Mouse (Mus musculus) lung, embryonic 15.5 days (tissue): ENCODE measurements at regions not wholly inside any gene's neighbourhood (a gene's known extent, or its start where the extent isn't known, plus 50 kb on each side); places are given as distances from the start of the nearest gene placed in this dataset.

Experiments used
- ATAC-seq: fragments of 200-750 bp; cut with Nextera tagmentation; 2 replicates; pipeline ENCODE4 v1.8.0; 2017; ENCODE audit warnings: moderate number of reproducible peaks, borderline replicate concordance; ENCODE audit not compliant: low FRiP score, low TSS enrichment; ENCODE audit errors: extremely low read depth
- H3K27ac ChIP-seq: fragments of 300-500 bp; sonication (generic); 2 replicates; pipeline ENCODE4 v1.5.1; 2015; ENCODE audit warnings: moderate library complexity, mild to moderate bottlenecking, inconsistent platforms
- H3K27me3 ChIP-seq: fragments of 300-500 bp; sonication (generic); 2 replicates; pipeline ENCODE4 v1.6.1; 2015; ENCODE audit warnings: inconsistent platforms
- H3K36me3 ChIP-seq: fragments of 300-500 bp; sonication (generic); 2 replicates; pipeline ENCODE4 v1.6.1; 2015; ENCODE audit warnings: inconsistent platforms
- H3K4me1 ChIP-seq: fragments of 300-500 bp; sonication (generic); 2 replicates; pipeline ENCODE4 v1.6.1; 2015; ENCODE audit warnings: inconsistent platforms
- H3K4me2 ChIP-seq: fragments of 300-500 bp; sonication (generic); 2 replicates; pipeline ENCODE4 v1.6.1; 2015; ENCODE audit warnings: inconsistent platforms, mild to moderate bottlenecking, moderate library complexity
- H3K4me3 ChIP-seq: fragments of 300-500 bp; sonication (generic); 2 replicates; pipeline ENCODE4 v1.5.1; 2015; ENCODE audit warnings: mild to moderate bottlenecking, inconsistent platforms
- H3K9ac ChIP-seq: fragments of 300-500 bp; sonication (generic); 2 replicates; pipeline ENCODE4 v1.6.1; 2015; ENCODE audit warnings: inconsistent platforms
- H3K9me3 ChIP-seq: fragments of 300-500 bp; sonication (generic); 2 replicates; pipeline ENCODE4 v1.6.1; 2016; ENCODE audit warnings: inconsistent platforms
- WGBS: fragments of 180-500 bp; shearing (Covaris S2); methylation state at CpG from one replicate; pipeline ENCODE4 v1.1.7; 2015; 5-methylcytosine and 5-hydroxymethylcytosine counted together

DNA sequence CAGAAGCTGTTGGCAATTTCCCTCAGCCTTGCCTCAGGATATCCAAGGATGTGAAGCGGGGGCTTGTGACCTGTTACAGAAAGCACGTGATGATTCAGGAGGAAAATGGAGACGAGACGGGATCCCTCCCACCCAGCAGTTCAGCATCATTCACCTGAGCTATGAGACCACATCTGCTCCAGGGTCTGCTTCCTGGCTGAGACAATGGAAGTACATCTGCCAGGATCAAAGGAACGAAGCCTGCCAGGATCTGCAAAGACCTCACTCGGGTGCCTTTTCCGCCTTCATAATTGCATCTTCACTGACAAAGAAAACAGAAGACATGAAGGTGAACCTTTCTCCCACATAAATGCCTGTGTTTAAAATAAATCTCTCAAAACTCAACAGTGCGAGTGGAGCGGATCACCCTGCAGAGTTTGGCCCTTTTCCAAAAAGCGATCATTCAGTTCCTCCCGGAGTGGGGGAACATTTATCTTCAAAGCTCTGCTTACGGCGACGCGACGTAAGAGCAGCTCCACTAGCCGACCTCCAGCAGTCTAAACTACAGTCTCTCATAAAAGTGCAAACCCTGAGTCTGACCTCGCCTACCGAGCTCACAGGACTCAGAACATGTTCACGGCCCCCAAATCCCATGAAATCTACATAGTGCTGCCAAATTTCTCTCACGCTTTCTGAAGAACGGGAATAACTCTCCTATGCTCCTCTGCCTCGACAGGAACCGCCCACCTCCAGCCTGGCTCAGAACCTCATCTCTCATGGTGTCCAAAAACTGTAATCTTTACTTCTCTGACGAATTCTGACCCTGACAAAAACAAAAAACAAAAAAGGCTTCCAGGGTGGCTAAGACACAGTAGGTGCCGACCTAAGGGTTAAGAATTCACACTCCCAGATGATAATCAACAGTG lies 117.0 kb downstream of the Setd4 start:
- H3K9me3 ChIP-seq, result no peaks in the 10 kb centered on the region
- ATAC-seq, result no peak
- H3K4me1 ChIP-seq, result peaks cover 5% of the 10 kb centered on the region; the same call in 1 of the 2 replicates
- peak overlapping the region; percentile 43 for H3K4me2 ChIP-seq
- H3K27ac ChIP-seq, result no peak overlapping the region
- H3K36me3 ChIP-seq, result no peaks in the 10 kb centered on the region
- no peaks in the 10 kb centered on the region; the same call in 1 of the 2 replicates for H3K27me3 ChIP-seq
- no peak overlapping the region for H3K9ac ChIP-seq
- no peak overlapping the region for H3K4me3 ChIP-seq
- WGBS, result 29% methylated on average over 26 of the region's 26 CpGs

DNA sequence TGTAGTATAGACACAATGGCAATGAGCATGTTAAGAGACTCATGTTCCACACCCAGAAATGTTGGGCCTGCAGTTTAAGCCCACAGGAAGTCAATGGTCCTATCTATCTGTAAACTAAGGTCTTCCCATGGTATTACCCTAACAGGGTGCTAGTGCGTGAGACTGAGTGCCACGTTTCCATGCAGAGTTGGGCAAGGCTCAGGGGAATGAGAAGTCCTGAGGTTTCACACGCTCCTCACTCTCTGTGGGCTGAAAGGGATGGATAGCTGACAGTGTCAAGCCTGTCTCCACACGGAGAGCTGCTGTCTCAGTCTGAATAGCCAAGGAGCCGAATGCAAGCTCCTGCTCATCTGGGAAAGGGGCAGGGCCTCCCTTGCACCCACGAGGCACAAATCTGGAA lies 133.9 kb downstream of the Setd4 start:
- H3K9me3 ChIP-seq, result no peaks in the 10 kb centered on the region
- WGBS, result 72% methylated on average over 6 of the region's 6 CpGs
- H3K36me3 ChIP-seq, result no peaks in the 10 kb centered on the region
- no peaks in the 10 kb centered on the region for H3K4me1 ChIP-seq
- H3K4me3 ChIP-seq, result no peak overlapping the region
- no peak overlapping the region for H3K4me2 ChIP-seq
- H3K27ac ChIP-seq, result no peak overlapping the region
- H3K27me3 ChIP-seq, result no peaks in the 10 kb centered on the region
- no peak for ATAC-seq
- no peak overlapping the region for H3K9ac ChIP-seq

- Histone ChIP-seq H3K27me3 (no peaks in the 10 kb centered on the region), H3K4me3 (no peak overlapping the region), H3K36me3 (no peaks in the 10 kb centered on the region), H3K4me2 (no peak overlapping the region), H3K27ac (no peak overlapping the region), H3K4me1 (peaks cover 14% of the 10 kb centered on the region), H3K9ac (no peak overlapping the region), H3K9me3 (no peaks in the 10 kb centered on the region)
- no peak for ATAC-seq
- 72% methylated on average over 5 of the region's 5 CpGs for WGBS
These were observed 138.1 kb downstream of the Setd4 start for GRCm38 (mm10) chr16:93465741-93466140.

DNA sequence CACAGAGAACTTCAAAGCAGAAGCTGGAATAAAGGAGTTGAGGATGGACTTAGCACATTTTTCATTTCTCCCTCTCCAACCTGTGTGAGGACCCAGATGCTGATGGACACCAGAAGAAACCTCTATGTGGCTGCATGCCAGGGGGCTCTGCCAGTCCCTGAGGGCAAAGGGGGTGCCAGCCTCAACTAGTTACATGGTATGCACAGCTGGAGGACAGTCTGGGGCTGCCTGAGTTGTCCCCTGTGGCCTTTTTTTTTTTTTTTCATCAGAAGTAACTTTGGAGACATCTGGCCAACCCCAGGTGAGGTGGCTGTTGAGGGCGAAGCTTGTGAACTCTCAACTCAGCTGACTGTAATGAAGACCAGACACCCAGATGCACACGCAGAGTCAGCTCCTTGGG lies 139.0 kb downstream of the Setd4 start:
- no peak overlapping the region for H3K27ac ChIP-seq
- H3K36me3 ChIP-seq, result no peaks in the 10 kb centered on the region
- WGBS, result 54% methylated on average over 2 of the region's 2 CpGs
- no peak for ATAC-seq
- no peak overlapping the region for H3K9ac ChIP-seq
- no peaks in the 10 kb centered on the region for H3K9me3 ChIP-seq
- no peak overlapping the region for H3K4me3 ChIP-seq
- H3K4me1 ChIP-seq, result peaks cover 15% of the 10 kb centered on the region
- no peak overlapping the region for H3K4me2 ChIP-seq
- no peaks in the 10 kb centered on the region for H3K27me3 ChIP-seq

DNA sequence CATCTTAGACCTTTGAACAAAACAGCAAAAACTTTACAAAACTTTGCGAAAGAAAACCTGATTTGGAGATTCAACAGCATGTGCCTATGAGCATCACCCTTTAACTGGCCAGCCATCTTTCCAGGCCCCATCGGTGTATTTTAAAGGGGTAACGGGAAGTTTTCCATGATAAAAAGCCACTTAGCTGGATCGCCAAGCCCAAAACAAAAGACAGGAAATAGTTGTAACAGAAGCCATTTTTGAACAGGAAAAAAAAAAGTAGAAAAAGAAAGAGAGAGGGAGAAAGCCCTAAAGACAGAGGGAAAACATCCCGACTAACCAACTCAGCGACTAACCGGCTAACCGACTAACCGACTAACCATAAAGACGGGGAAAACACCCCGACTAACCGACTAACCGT lies 140.5 kb downstream of the Setd4 start:
- H3K4me3 ChIP-seq, result no peak overlapping the region
- no peak overlapping the region for H3K4me2 ChIP-seq
- no peak for ATAC-seq
- H3K9ac ChIP-seq, result no peak overlapping the region
- H3K4me1 ChIP-seq, result peaks cover 30% of the 10 kb centered on the region
- H3K27me3 ChIP-seq, result no peaks in the 10 kb centered on the region; the same call in 1 of the 2 replicates
- H3K9me3 ChIP-seq, result no peaks in the 10 kb centered on the region
- WGBS, result 82% methylated on average over 13 of the region's 13 CpGs
- no peak overlapping the region for H3K27ac ChIP-seq
- H3K36me3 ChIP-seq, result no peaks in the 10 kb centered on the region

GRCm38 (mm10) chr16:93462286-93462610 lies 141.6 kb downstream of the Setd4 start:
- H3K9me3 ChIP-seq, result no peaks in the 10 kb centered on the region
- no peaks in the 10 kb centered on the region; the same call in 1 of the 2 replicates for H3K27me3 ChIP-seq
- no peaks in the 10 kb centered on the region for H3K36me3 ChIP-seq
- peak overlapping the region; percentile 62 for H3K27ac ChIP-seq
- no peak overlapping the region for H3K9ac ChIP-seq
- H3K4me3 ChIP-seq, result no peak overlapping the region
- H3K4me2 ChIP-seq, result peak overlapping the region; percentile 29
- ATAC-seq, result no peak
- H3K4me1 ChIP-seq, result peaks cover 31% of the 10 kb centered on the region
- WGBS, result 16% methylated on average over 8 of the region's 8 CpGs

GRCm38 (mm10) chr16:93461406-93462285 lies 142.2 kb downstream of the Setd4 start:
- no peaks in the 10 kb centered on the region for H3K36me3 ChIP-seq
- H3K27ac ChIP-seq, result peak overlapping the region; percentile 62
- ATAC-seq, result peak; percentile 40; the same call in 1 of the 2 replicates
- no peak overlapping the region for H3K9ac ChIP-seq
- peaks cover 34% of the 10 kb centered on the region for H3K4me1 ChIP-seq
- no peaks in the 10 kb centered on the region for H3K9me3 ChIP-seq
- H3K4me2 ChIP-seq, result peak overlapping the region; percentile 29
- no peaks in the 10 kb centered on the region; the same call in 1 of the 2 replicates for H3K27me3 ChIP-seq
- no peak overlapping the region for H3K4me3 ChIP-seq
- WGBS, result 25% methylated on average over 27 of the region's 27 CpGs

DNA sequence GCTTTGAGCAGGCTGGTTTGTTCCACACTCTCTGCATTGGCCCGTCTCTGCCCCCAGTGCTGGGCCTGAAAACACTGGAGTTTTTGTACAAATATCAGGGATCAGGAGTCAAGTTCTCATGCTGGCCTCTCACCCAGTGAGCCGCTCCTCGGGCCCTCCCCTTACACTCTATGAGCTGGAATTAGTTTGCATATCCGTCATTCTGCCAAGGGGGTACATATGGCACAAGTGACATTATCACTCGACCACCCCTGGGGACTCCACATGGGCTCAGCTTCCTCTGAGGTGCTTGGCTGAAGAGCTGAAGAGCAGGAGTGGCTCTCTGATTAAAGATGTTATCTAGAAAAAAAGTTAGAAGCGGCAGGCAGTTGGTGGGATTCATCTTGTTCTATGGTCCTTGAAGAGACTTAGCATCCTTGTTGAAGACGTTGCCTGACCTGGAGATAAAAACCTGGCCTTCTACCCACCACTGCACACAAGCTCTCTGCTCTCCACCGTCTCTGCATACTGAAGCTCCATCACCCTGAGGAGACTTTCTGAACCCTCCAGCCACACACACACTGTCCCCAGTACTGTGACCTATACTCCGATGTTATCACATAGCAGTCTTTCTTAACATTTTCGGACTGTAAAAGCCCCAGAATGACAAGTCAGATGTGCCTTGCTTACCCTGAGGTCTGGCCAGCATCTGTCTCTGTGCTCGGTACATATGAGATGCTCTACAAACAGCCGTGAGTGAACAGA lies 144.2 kb downstream of the Setd4 start:
- no peaks in the 10 kb centered on the region for H3K36me3 ChIP-seq
- H3K9me3 ChIP-seq, result no peaks in the 10 kb centered on the region
- H3K4me1 ChIP-seq, result peaks cover 34% of the 10 kb centered on the region
- no peak overlapping the region for H3K9ac ChIP-seq
- H3K27me3 ChIP-seq, result no peaks in the 10 kb centered on the region; the same call in 1 of the 2 replicates
- no peak overlapping the region for H3K4me3 ChIP-seq
- H3K4me2 ChIP-seq, result no peak overlapping the region
- 48% methylated on average over 12 of the region's 12 CpGs for WGBS
- no peak for ATAC-seq
- no peak overlapping the region for H3K27ac ChIP-seq

GRCm38 (mm10) chr16:93458598-93459496 lies 145.0 kb downstream of the Setd4 start:
- H3K27me3 ChIP-seq, result no peaks in the 10 kb centered on the region; the same call in 1 of the 2 replicates
- peaks cover 36% of the 10 kb centered on the region for H3K4me1 ChIP-seq
- no peaks in the 10 kb centered on the region for H3K9me3 ChIP-seq
- H3K4me3 ChIP-seq, result no peak overlapping the region
- 34% methylated on average over 25 of the region's 25 CpGs for WGBS
- no peaks in the 10 kb centered on the region for H3K36me3 ChIP-seq
- H3K4me2 ChIP-seq, result no peak overlapping the region
- no peak overlapping the region for H3K27ac ChIP-seq
- ATAC-seq, result no peak
- H3K9ac ChIP-seq, result no peak overlapping the region

- no peaks in the 10 kb centered on the region for H3K36me3 ChIP-seq
- WGBS, result 78% methylated on average over 20 of the region's 20 CpGs
- H3K9me3 ChIP-seq, result no peaks in the 10 kb centered on the region
- H3K4me2 ChIP-seq, result no peak overlapping the region
- no peaks in the 10 kb centered on the region; the same call in 1 of the 2 replicates for H3K27me3 ChIP-seq
- H3K27ac ChIP-seq, result no peak overlapping the region
- H3K9ac ChIP-seq, result no peak overlapping the region
- no peak overlapping the region for H3K4me3 ChIP-seq
- no peak for ATAC-seq
- H3K4me1 ChIP-seq, result peaks cover 43% of the 10 kb centered on the region
These were observed 145.8 kb downstream of the Setd4 start for GRCm38 (mm10) chr16:93458011-93458585.
